Mouse (Mus musculus) C2C12 (cell line): ENCODE measurements around the gene Prdm11.

Experiments used
- CTCF ChIP-seq: IDR thresholded peaks from one replicate; pipeline ENCODE4 v1.5.1; 2011; ENCODE audit not compliant: control insufficient read depth, insufficient read depth, insufficient read length
- USF1 ChIP-seq: IDR thresholded peaks from one replicate; pipeline ENCODE4 v1.6.1; 2011; ENCODE audit warnings: low read depth, mild to moderate bottlenecking, control low read depth, moderate library complexity

- no peak for TF ChIP-seq USF1
- TF ChIP-seq CTCF = no peak
These were observed 36.9 kb upstream of the Prdm11 start for GRCm38 (mm10) chr2:93082846-93083245.
